Mouse (Mus musculus) liver, postnatal 0 days (tissue): ENCODE measurements around the gene Sdsl.

Source experiments
- CTCF ChIP-seq: sonication (generic); IDR thresholded peaks from 2 replicates; pipeline ENCODE4 v1.5.1; 2016; ENCODE audit warnings: antibody characterized with exemption, low read depth
- EP300 ChIP-seq: IDR thresholded peaks from 2 replicates; pipeline ENCODE4 v1.6.1; 2016; ENCODE audit warnings: antibody characterized with exemption, low read depth, mild to moderate bottlenecking

- TF ChIP-seq CTCF (no peak), EP300 (no peak)
These were observed 21.3 kb upstream of the Sdsl start for GRCm38 (mm10) chr5:120493873-120494395.
